Mouse (Mus musculus): ENCODE data around the gene Bet1l. TPM values are rescaled to one million over a fixed set of nuclear protein-coding genes. Genes with fewer than 3 reads are reported as not detected.
"Not testable (repeated sequence)": the region's sequence is repeated elsewhere in the genome, so short reads cannot be mapped to it uniquely, and the experiment has no call there.

The Bet1l gene
- polyA plus RNA-seq, 1 experiment from 2014 or later: 42.8 TPM

GRCm38 (mm10) chr7:140894611-140895010 lies 37.2 kb upstream of the Bet1l start:
- WGBS: 94% methylated on average over 3 of the region's 3 CpGs
- no peak overlapping the region for H3K4me3 ChIP-seq (replicated peaks; ENCODE audit: low read depth, low read length)
- no peak overlapping the region for H3K9ac ChIP-seq (replicated peaks; ENCODE audit: low read length)
- H3K27me3 ChIP-seq (ENCODE audit: control insufficient read depth, insufficient read depth, low read length): no peaks in the 10 kb centered on the region
- no peak for DNase-seq
- no peak overlapping the region for H3K27ac ChIP-seq (replicated peaks; ENCODE audit: low read depth, low read length)
- peaks cover 78% of the 10 kb centered on the region for H3K36me3 ChIP-seq (ENCODE audit: control insufficient read depth, insufficient read depth, low read length)
- no peaks in the 10 kb centered on the region for H3K4me1 ChIP-seq (ENCODE audit: control insufficient read depth, insufficient read depth, low read length)
- ATAC-seq (ENCODE audit: low FRiP score, low TSS enrichment): no peak
- no peak overlapping the region for H3K4me2 ChIP-seq (ENCODE audit: low read length)
- no peaks in the 10 kb centered on the region for H3K9me3 ChIP-seq (ENCODE audit: control insufficient read depth, low read length)

- Histone ChIP-seq H3K27me3 (ENCODE audit: control insufficient read depth, insufficient read depth, low read length) (no peaks in the 10 kb centered on the region), H3K36me3 (ENCODE audit: control insufficient read depth, insufficient read depth, low read length) (peaks cover 78% of the 10 kb centered on the region), H3K4me3 (replicated peaks; ENCODE audit: low read depth, low read length) (no peak overlapping the region), H3K27ac (replicated peaks; ENCODE audit: low read depth, low read length) (no peak overlapping the region), H3K4me2 (ENCODE audit: low read length) (no peak overlapping the region), H3K4me1 (ENCODE audit: control insufficient read depth, insufficient read depth, low read length) (no peaks in the 10 kb centered on the region), H3K9me3 (ENCODE audit: control insufficient read depth, low read length) (no peaks in the 10 kb centered on the region), H3K9ac (replicated peaks; ENCODE audit: low read length) (no peak overlapping the region)
- WGBS: 88% methylated on average over 7 of the region's 7 CpGs
- no peak for DNase-seq
- no peak for ATAC-seq (ENCODE audit: low FRiP score, low TSS enrichment)
Measured at GRCm38 (mm10) chr7:140894031-140894430, 36.7 kb upstream of the Bet1l start.

GRCm38 (mm10) chr7:140890636-140891035 lies 33.3 kb upstream of the Bet1l start:
- H3K4me1 ChIP-seq (ENCODE audit: control insufficient read depth, insufficient read depth, low read length); DNase-seq; ATAC-seq (ENCODE audit: low FRiP score, low TSS enrichment); H3K27ac ChIP-seq (replicated peaks; ENCODE audit: low read depth, low read length); H3K4me2 ChIP-seq (ENCODE audit: low read length); H3K4me3 ChIP-seq (replicated peaks; ENCODE audit: low read depth, low read length); H3K27me3 ChIP-seq (ENCODE audit: control insufficient read depth, insufficient read depth, low read length); H3K9ac ChIP-seq (replicated peaks; ENCODE audit: low read length); H3K9me3 ChIP-seq (ENCODE audit: control insufficient read depth, low read length): not testable (repeated sequence)
- WGBS: 98% methylated on average over 16 of the region's 16 CpGs
- H3K36me3 ChIP-seq (ENCODE audit: control insufficient read depth, insufficient read depth, low read length): peaks cover 80% of the 10 kb centered on the region

- Histone ChIP-seq H3K9me3 (ENCODE audit: control insufficient read depth, low read length) (no peaks in the 10 kb centered on the region), H3K4me1 (ENCODE audit: control insufficient read depth, insufficient read depth, low read length) (peaks cover 14% of the 10 kb centered on the region), H3K4me2 (ENCODE audit: low read length) (peak overlapping the region; percentile 67), H3K9ac (replicated peaks; ENCODE audit: low read length) (peak overlapping the region; percentile 75), H3K36me3 (ENCODE audit: control insufficient read depth, insufficient read depth, low read length) (peaks cover 28% of the 10 kb centered on the region), H3K27ac (replicated peaks; ENCODE audit: low read depth, low read length) (peak overlapping the region; percentile 86), H3K4me3 (replicated peaks; ENCODE audit: low read depth, low read length) (peak overlapping the region; percentile 81), H3K27me3 (ENCODE audit: control insufficient read depth, insufficient read depth, low read length) (no peaks in the 10 kb centered on the region)
- ATAC-seq (ENCODE audit: low FRiP score, low TSS enrichment) (no peak; the same call in 1 of the 2 replicates), DNase-seq (no peak)
- WGBS: under 1% methylated on average over 12 of the region's 12 CpGs
Measured at GRCm38 (mm10) chr7:140882469-140882803, 25.1 kb upstream of the Bet1l start.

GRCm38 (mm10) chr7:140881696-140882468 lies 24.5 kb upstream of the Bet1l start, which contains the start of the genes Psmd13 and Sirt3:
Gene Psmd13 (plus strand): TSS chr7:140881968.
Gene Sirt3 (minus strand): TSS chr7:140882309.
- H3K27me3 ChIP-seq (ENCODE audit: control insufficient read depth, insufficient read depth, low read length): no peaks in the 10 kb centered on the region
- peak; percentile 98 for DNase-seq
- peak within 1 kb of the TSS; percentile 86 for H3K27ac ChIP-seq (replicated peaks; ENCODE audit: low read depth, low read length)
- H3K9ac ChIP-seq (replicated peaks; ENCODE audit: low read length): peak within 1 kb of the TSS; percentile 75
- peaks cover 14% of the 10 kb centered on the region for H3K4me1 ChIP-seq (ENCODE audit: control insufficient read depth, insufficient read depth, low read length)
- ATAC-seq (ENCODE audit: low FRiP score, low TSS enrichment): peak; percentile 95
- H3K4me3 ChIP-seq (replicated peaks; ENCODE audit: low read depth, low read length): peak within 1 kb of the TSS; percentile 81
- WGBS: under 1% methylated on average over 59 of the region's 59 CpGs
- H3K36me3 ChIP-seq (ENCODE audit: control insufficient read depth, insufficient read depth, low read length): peaks cover 28% of the 10 kb centered on the region
- H3K9me3 ChIP-seq (ENCODE audit: control insufficient read depth, low read length): no peaks in the 10 kb centered on the region
- peak within 1 kb of the TSS; percentile 67 for H3K4me2 ChIP-seq (ENCODE audit: low read length)

- DNase-seq: no peak
- Histone ChIP-seq H3K9me3 (ENCODE audit: control insufficient read depth, low read length) (no peaks in the 10 kb centered on the region), H3K27me3 (ENCODE audit: control insufficient read depth, insufficient read depth, low read length) (no peaks in the 10 kb centered on the region), H3K27ac (replicated peaks; ENCODE audit: low read depth, low read length) (peak overlapping the region; percentile 86; the same call in 1 of the 2 replicates), H3K4me1 (ENCODE audit: control insufficient read depth, insufficient read depth, low read length) (peaks cover 14% of the 10 kb centered on the region), H3K36me3 (ENCODE audit: control insufficient read depth, insufficient read depth, low read length) (peaks cover 28% of the 10 kb centered on the region), H3K9ac (replicated peaks; ENCODE audit: low read length) (peak overlapping the region; percentile 65), H3K4me2 (ENCODE audit: low read length) (peak overlapping the region; percentile 67), H3K4me3 (replicated peaks; ENCODE audit: low read depth, low read length) (peak overlapping the region; percentile 81)
- ATAC-seq (ENCODE audit: low FRiP score, low TSS enrichment): no peak
- WGBS: 29% methylated on average over 8 of the region's 8 CpGs
Measured at GRCm38 (mm10) chr7:140880865-140881515, 23.6 kb upstream of the Bet1l start.

GRCm38 (mm10) chr7:140880419-140880818 lies 23.0 kb upstream of the Bet1l start:
- Histone ChIP-seq H3K9me3 (ENCODE audit: control insufficient read depth, low read length) (no peaks in the 10 kb centered on the region), H3K4me2 (ENCODE audit: low read length) (0 out of 2 replicates have a peak overlapping the region, but pooled peaks have one; percentile 10), H3K9ac (replicated peaks; ENCODE audit: low read length) (no peak overlapping the region), H3K27ac (replicated peaks; ENCODE audit: low read depth, low read length) (no peak overlapping the region), H3K27me3 (ENCODE audit: control insufficient read depth, insufficient read depth, low read length) (no peaks in the 10 kb centered on the region), H3K36me3 (ENCODE audit: control insufficient read depth, insufficient read depth, low read length) (peaks cover 27% of the 10 kb centered on the region), H3K4me3 (replicated peaks; ENCODE audit: low read depth, low read length) (peak overlapping the region; percentile 81; the same call in 1 of the 2 replicates), H3K4me1 (ENCODE audit: control insufficient read depth, insufficient read depth, low read length) (peaks cover 14% of the 10 kb centered on the region)
- 90% methylated on average over 3 of the region's 3 CpGs for WGBS
- no peak for ATAC-seq (ENCODE audit: low FRiP score, low TSS enrichment)
- no peak for DNase-seq

- ATAC-seq (ENCODE audit: low FRiP score, low TSS enrichment): no peak
- 90% methylated on average over 7 of the region's 7 CpGs for WGBS
Measured at GRCm38 (mm10) chr7:140879355-140879754, 22.0 kb upstream of the Bet1l start.

More at GRCm38 (mm10) chr7:140879355-140879754, 22.0 kb upstream of the Bet1l start:
- H3K9me3 ChIP-seq (ENCODE audit: control insufficient read depth, low read length): no peaks in the 10 kb centered on the region
- H3K4me2 ChIP-seq (ENCODE audit: low read length): no peak overlapping the region
- H3K4me1 ChIP-seq (ENCODE audit: control insufficient read depth, insufficient read depth, low read length): peaks cover 14% of the 10 kb centered on the region
- no peak overlapping the region for H3K27ac ChIP-seq (replicated peaks; ENCODE audit: low read depth, low read length)
- no peak for DNase-seq
- H3K36me3 ChIP-seq (ENCODE audit: control insufficient read depth, insufficient read depth, low read length): peaks cover 30% of the 10 kb centered on the region
- no peak overlapping the region for H3K9ac ChIP-seq (replicated peaks; ENCODE audit: low read length)
- H3K27me3 ChIP-seq (ENCODE audit: control insufficient read depth, insufficient read depth, low read length): no peaks in the 10 kb centered on the region
- H3K4me3 ChIP-seq (replicated peaks; ENCODE audit: low read depth, low read length): no peak overlapping the region
